ENCODE assay signal across 9 mouse cellular contexts in the genomic region with DNA sequence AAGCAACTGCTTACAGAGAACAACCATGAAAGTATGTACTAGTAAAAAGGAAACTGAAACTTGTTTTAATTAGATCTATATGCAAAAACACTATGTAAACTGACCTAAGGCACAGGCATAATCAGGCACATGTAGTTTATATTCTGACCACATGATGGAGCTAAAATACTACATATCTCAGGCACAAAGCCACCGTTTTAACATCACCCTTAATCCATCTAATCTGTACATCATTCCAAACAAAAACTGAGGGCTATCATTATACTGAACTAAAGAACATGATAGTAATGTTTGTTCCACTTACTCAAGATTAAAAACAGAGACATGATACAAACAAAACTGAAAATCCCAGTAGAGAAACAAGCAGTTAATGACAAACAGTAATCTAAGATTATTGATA. TPM values are rescaled to one million over a fixed set of nuclear protein-coding genes. Genes with fewer than 3 reads are reported as not detected.
DNase-seq lines count a peak whose midpoint lies in the region; ATAC-seq and TF ChIP-seq lines count a peak whose summit lies in the region.
"Had no signal": no experiment of that assay in that cellular context is flagged by ENCODE, and none has a peak within 500 bp of the region (broad histone marks: within the 10 kb centered on the region; RNA-seq: fewer than 3 reads in every experiment).

No protein-coding gene starts in this region.

- no peak overlapping the region for H3K27ac ChIP-seq in limb, embryonic 14.5 days (replicated peaks; ENCODE audit: low read depth, low read length)
- no peak overlapping the region for H3K27ac ChIP-seq in limb, embryonic 10.5 days
- H3K27ac ChIP-seq: heart, embryonic 15.5 days had no signal

- no peak overlapping the region for H3K4me2 ChIP-seq in limb, embryonic 14.5 days (replicated peaks; ENCODE audit: low read depth, low read length, severe bottlenecking)
- H3K4me2 ChIP-seq: heart, embryonic 15.5 days had no signal

- DNase-seq in cerebellum, postnatal 10 days, result peak; percentile 8 to 74
- DNase-seq in cerebellum, adult 8-10 months, result no peak
- DNase-seq in limb, embryonic 14.5 days (ENCODE audit: low spot score), result peak; percentile 72
- DNase-seq in limb, embryonic 10.5 days (ENCODE audit: low spot score), result no peak
- DNase-seq in embryo, embryonic 10 days (ENCODE audit: low spot score), result peak; percentile 64
- no peak for DNase-seq in ovary, postnatal 36 days (ENCODE audit: low spot score)
- DNase-seq in thymus, postnatal 14 days, result no peak

- no peaks in the 10 kb centered on the region for H3K27me3 ChIP-seq in limb, embryonic 14.5 days (ENCODE audit: control insufficient read depth, insufficient read depth, low read length)
- H3K27me3 ChIP-seq in limb, embryonic 10.5 days (ENCODE audit: low read depth, poor library complexity, severe bottlenecking), result no peaks in the 10 kb centered on the region
- H3K27me3 ChIP-seq: heart, embryonic 15.5 days had no signal

- no peaks in the 10 kb centered on the region for H3K9me3 ChIP-seq in limb, embryonic 14.5 days (ENCODE audit: control insufficient read depth, low read length)
- no peaks in the 10 kb centered on the region for H3K9me3 ChIP-seq in limb, embryonic 10.5 days (replicated peaks)
- H3K9me3 ChIP-seq: heart, embryonic 15.5 days had no signal

- no peak for ATAC-seq in limb, embryonic 14.5 days (ENCODE audit: low FRiP score, low read depth)
- ATAC-seq in megakaryocyte-erythroid progenitor cell, adult 5-6 weeks (replicated peaks; ENCODE audit: low FRiP score, low TSS enrichment, poor library complexity, severe bottlenecking), result peak; percentile 76

- TF ChIP-seq POLR2A in limb, embryonic 14.5 days (IDR thresholded peaks at IDR 0.05; ENCODE audit: borderline replicate concordance, extremely low read depth, insufficient read depth, insufficient read length), result no peak

- 12% methylated on average over 1 of the region's 1 CpGs for WGBS in limb, embryonic 14.5 days
- WGBS in limb, embryonic 10.5 days, result 55% methylated on average over 1 of the region's 1 CpGs

- H3K4me3 ChIP-seq in limb, embryonic 14.5 days (replicated peaks; ENCODE audit: low read length), result no peak overlapping the region
- H3K4me3 ChIP-seq in limb, embryonic 10.5 days, result no peak overlapping the region
- H3K4me3 ChIP-seq: heart, embryonic 15.5 days had no signal

- no peak overlapping the region for H3K9ac ChIP-seq in limb, embryonic 14.5 days (ENCODE audit: low read depth, low read length, severe bottlenecking)
- H3K9ac ChIP-seq: heart, embryonic 15.5 days had no signal

- peaks cover 19% of the 10 kb centered on the region for H3K36me3 ChIP-seq in limb, embryonic 14.5 days (ENCODE audit: control insufficient read depth, insufficient read depth, low read length)
- H3K36me3 ChIP-seq in limb, embryonic 10.5 days, result peaks cover 40% of the 10 kb centered on the region

- H3K4me1 ChIP-seq in limb, embryonic 14.5 days (ENCODE audit: control insufficient read depth, insufficient read depth, low read length), result no peaks in the 10 kb centered on the region
- H3K4me1 ChIP-seq in limb, embryonic 10.5 days, result no peaks in the 10 kb centered on the region

RNA-seq across cellular contexts. Expression of a gene that starts 28.5 kb away (rescaled TPM):
- 29.4 and 53.3 TPM in 2 replicates for polyA plus RNA-seq in limb, embryonic 14.5 days (2012; rRNA removed)
- polyA plus RNA-seq in limb, embryonic 14.5 days (2014; fragmentation: Nextera tagmentation; extraction: Ambion mirVana), result 84.2 and 97.0 TPM in 2 replicates
- polyA plus RNA-seq in limb, embryonic 10.5 days (2016; fragmentation: Nextera tagmentation; extraction: Ambion mirVana), result 75.7 and 95.4 TPM in 2 replicates
- total RNA-seq in megakaryocyte-erythroid progenitor cell, adult 5-6 weeks (2014; fragmentation: Nextera tagmentation), result 86.5 and 102 TPM in 2 replicates
- 210 and 245 TPM in 2 replicates for total RNA-seq in megakaryocyte-erythroid progenitor cell, adult 5-6 weeks (2017)

Comparison
In these comparisons a context has a peak if more than half of its experiments do, and no peak if none do; other contexts are left out.
1. DNase-seq: peak in cerebellum, postnatal 10 days (2 of 2), limb, embryonic 14.5 days (single experiment) and embryo, embryonic 10 days (single experiment); none in cerebellum, adult 8-10 months (single experiment), limb, embryonic 10.5 days (single experiment), ovary, postnatal 36 days (single experiment) and thymus, postnatal 14 days (single experiment).